Mouse (Mus musculus): ENCODE measurements around the gene Ascc1. TPM values are rescaled to one million over a fixed set of nuclear protein-coding genes. Genes with fewer than 3 reads are reported as not detected.
A peak's percentile ranks its signal among the peaks of the same experiment; 100 is the strongest.
"Not testable (repeated sequence)": the region's sequence is repeated elsewhere in the genome, so short reads cannot be mapped to it uniquely, and the experiment has no call there.

The Ascc1 gene
- total RNA-seq, 2 experiments from 2014 or later: 18.4 to 19.1 TPM

DNA sequence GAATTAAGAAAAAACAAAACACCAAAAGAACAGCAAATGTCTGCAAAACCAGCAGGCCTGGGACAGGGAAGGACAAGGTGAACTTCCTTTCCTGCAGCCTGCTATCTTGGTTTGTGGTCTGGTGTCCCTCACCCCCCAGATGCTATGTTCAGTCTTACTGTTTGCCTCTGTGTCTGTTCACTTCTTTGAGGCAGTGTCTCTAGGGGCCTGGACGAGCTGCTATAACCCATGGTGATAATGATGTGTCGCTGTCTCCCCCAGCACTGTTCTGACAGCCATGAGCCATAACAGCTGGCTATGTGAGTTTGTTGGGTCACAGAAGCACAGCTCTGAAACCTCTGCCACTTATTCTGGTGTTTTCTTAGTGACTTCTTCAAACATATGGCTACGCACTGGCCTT, 27.8 kb upstream of the Ascc1 start:
- DNase-seq (ENCODE audit: low spot score in 2 of 2): no peak

GRCm38 (mm10) chr10:59977141-59977540, 25.5 kb upstream of the Ascc1 start:
- no peak for DNase-seq (ENCODE audit: low spot score in 2 of 2)

GRCm38 (mm10) chr10:59977715-59978343, 24.8 kb upstream of the Ascc1 start:
- no peak for DNase-seq (ENCODE audit: low spot score in 2 of 2)

- DNase-seq (ENCODE audit: low spot score in 2 of 2): no peak
These were observed 24.2 kb upstream of the Ascc1 start for GRCm38 (mm10) chr10:59978401-59978800.

DNA sequence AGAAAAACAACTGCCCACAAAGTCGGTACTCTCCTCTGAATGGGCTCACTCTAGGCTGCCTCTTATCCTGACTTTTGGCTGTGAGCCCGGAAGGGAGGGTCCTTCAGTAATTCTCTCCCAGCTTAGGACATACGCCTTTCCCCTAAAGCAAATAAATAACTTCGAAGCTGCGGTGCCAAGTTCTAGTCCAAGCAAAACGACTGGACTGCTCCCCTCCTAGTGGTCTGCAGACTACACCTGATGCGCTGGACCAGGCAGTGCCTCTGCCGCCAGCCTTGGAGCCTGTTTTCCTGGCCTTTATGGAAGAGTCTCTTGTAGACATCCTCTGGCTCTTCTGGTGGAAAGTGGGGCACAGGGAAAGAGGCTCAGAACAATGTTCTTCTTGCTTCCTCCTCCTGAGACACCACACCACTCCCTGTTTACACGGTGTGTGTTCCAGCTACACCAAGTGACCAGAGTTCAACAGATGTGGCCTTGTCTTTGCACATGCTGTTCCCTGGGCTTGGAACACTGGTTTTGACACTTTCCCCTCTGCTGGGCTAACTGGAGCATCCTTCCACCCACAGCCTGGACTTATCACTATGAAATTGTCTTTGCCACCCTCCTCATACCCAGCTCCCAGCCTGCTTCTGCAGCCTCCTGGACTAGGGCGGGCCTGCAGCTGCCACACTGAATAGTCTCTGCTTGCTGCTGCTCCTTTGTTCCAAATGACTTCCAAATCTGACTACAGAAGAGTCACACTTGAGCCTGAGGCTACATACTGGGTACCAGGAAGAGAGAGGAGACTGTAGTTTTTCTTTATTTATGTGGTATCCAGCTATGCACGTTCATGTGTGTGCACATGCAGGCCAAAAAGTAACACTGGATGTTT, 23.5 kb upstream of the Ascc1 start:
- peak in 1 of 2 experiments; percentile 70 for DNase-seq (ENCODE audit: low spot score in 2 of 2)

DNA sequence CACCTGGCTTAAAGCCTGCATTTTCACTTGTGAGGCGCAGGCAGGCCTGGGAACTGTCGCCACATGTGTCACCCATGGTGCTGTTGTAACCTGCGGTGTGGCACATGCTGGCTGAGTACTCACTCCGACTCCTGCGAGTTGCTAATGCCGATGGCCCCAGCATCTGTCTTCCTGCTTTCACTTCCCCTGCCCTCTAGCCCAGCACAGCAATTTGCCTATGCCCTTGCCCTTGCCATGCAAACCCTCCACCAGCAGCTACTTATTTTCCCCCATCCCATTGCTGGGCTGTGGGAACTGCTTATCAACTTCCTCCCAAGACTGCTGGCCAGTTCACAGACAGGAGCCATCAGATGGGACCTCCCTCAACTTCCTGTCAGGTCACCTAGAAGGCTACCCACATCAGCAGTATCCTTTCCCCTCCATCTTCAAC, 21.8 kb upstream of the Ascc1 start:
- no peak for DNase-seq (ENCODE audit: low spot score in 2 of 2)

DNA sequence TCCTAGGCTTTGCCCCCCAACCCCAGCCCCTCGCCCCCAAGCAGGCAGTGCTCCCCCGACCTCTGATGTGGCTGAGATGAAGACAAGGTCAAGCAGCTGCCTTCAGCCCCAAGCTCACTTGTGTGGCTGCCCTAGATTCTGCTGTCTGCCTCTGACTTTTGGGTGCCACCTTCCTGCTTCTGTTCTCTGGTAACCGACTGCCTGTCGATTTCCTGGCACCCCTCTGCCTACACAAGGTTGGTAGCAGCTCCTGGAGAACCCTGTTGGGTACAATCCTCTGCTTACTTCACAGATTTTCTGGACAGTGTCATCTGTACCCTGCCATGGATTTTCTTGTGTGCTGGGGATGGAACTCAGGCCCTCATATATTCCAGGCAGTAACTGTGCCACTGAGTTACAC, 21.3 kb upstream of the Ascc1 start:
- no peak for DNase-seq (ENCODE audit: low spot score in 2 of 2)

GRCm38 (mm10) chr10:59981792-59982191, 20.8 kb upstream of the Ascc1 start:
- DNase-seq (ENCODE audit: low spot score in 2 of 2): no peak

GRCm38 (mm10) chr10:59982379-59982873, 20.2 kb upstream of the Ascc1 start:
- no peak for DNase-seq (ENCODE audit: low spot score in 2 of 2)

DNA sequence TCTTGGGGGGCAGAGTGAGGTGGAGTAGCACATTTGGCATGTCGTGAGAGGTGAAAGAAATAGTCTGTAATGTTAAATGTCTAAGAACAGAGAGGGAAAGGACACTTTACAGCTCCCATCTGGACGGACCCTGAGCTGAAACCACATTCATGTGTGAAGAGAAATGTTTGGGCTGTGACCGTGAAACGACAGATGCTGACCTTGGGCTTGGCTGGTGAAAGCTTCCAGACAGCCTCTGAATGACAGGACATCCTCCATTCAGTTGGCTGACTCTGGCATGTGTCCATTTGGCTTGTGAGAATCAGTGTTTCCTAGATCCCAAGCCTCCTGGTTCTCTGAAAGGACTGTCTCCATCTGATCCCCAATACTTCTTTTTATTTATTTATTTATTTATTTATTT, 14.6 kb upstream of the Ascc1 start:
- no peak for DNase-seq (ENCODE audit: low spot score in 2 of 2)

DNA sequence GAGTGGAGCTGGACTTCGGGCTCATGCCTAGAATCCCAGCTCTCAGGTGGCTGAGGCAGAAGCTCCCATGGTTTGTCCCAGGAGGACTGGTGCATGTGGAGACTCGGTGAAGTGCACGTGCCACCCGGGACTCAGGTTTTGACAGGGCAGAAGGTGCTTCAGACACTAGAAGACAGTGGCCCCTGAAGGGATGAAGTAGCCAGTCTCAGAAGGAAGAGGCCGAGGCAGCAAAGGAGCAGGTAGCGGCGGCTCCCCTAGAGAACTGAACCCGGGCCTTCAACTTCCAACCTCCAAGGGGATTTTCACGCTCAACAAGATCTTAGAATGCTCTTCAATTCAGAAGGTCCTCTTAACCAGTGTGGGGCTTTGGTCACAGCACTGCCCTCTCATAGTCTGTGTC, 12.2 kb upstream of the Ascc1 start:
- no peak for DNase-seq (ENCODE audit: low spot score in 2 of 2)

DNA sequence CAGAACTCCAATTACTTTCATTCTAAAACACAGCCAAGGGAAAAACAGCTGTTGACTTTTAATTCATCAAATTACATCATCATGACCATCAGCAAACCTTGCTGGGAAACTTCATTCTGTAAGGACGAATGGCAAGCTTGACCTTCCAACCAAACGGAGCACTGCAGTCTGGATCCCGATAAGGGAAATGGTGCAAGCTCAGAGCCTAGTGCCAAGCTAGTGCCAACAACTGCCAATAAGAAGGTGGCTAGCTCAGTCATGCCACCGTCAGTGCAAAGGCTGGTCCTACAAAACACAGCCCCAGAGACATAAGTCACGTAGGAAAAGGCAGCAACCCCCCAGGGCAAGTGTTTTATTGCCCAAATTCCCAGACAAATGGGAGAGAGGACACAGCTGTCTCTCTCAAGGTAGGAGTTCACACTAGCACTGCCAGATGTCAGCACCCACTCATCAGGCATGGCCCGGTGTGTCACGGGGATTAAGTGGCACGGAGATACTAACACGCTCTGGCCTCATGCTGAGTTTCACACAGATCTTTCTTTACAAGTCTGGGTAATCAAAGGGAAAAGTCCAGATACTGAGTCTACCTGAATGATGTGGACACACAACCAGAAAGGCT, 11.2 kb upstream of the Ascc1 start:
- no peak for DNase-seq (ENCODE audit: low spot score in 2 of 2)

- DNase-seq (ENCODE audit: low spot score in 2 of 2): no peak
These were observed 10.6 kb upstream of the Ascc1 start for GRCm38 (mm10) chr10:59992024-59992423.

DNA sequence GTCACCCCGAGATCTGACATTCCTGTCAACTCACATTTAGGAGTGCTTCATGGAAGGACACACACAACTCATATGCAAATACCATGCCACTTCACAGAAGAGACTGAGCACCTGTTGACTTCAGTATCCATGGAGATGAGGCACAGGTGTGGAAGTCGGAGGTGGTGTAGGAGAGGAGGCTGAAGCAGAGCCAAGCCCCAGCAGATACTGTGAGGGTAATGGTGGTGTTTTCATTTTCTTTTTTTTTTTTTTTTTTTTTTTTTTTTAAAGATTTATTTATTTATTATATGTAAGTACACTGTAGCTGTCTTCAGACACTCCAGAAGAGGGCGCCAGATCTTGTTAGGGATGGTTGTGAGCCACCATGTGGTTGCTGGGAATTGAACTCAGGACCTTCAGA, 8.8 kb upstream of the Ascc1 start:
- not testable (repeated sequence) for DNase-seq (ENCODE audit: low spot score in 2 of 2)

DNA sequence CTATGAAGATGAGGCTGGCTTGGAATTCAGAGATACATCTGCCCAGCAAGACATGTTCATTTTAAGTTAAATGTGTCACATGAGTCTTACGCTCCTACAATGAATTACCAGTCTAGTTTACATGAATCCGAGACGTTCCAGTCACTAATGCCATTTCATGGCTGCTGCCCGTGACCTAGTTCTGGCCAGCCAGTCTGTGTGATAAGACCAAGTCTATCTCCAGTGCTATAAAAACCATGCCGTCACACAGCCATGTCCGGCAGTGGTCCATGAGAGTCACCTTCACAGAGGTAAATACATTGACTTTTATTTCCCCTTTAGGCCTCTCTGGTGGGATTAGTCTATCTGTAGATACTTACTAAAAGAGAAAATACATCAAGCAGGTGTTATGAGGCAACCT, 6.7 kb upstream of the Ascc1 start:
- no peak for DNase-seq (ENCODE audit: low spot score in 2 of 2)

DNA sequence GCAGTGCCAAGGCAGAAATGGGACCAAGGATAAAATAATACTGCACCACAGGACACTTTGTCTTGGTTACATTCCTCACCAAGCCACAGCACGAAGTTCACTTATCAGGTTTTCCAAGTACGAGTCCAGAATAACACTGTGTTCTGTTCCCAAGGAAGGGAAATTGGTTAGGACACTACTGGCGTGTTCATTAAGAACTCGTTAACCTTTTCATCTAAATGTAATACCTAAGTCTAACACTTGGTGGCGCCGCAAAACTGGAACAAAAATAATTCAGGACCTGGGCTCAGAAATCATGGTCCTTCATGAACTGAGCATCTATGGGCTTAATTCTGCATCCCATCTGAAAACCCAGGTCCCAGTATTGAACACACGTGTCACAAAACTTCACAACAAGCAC, 5.0 kb upstream of the Ascc1 start:
- DNase-seq (ENCODE audit: low spot score in 2 of 2): peak; percentile 35 to 89

DNA sequence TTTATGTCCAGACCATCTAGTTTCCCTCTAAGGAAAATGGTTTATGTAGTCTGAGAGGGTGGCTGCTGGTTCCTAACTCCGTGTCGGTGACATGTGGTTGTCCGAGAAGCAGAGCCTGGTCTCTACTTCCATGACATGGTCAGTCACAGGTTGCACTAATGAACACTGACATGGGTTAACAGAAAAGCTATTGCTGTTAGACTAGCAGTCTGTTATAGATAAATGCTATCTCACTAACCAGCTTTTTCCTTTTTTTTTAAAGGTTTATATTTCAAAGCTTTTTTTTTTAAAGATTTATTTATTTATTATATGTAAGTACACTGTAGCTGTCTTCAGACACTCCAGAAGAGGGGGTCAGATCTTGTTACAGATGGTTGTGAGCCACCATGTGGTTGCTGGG, 3.5 kb upstream of the Ascc1 start:
- DNase-seq (ENCODE audit: low spot score in 2 of 2): no peak

DNA sequence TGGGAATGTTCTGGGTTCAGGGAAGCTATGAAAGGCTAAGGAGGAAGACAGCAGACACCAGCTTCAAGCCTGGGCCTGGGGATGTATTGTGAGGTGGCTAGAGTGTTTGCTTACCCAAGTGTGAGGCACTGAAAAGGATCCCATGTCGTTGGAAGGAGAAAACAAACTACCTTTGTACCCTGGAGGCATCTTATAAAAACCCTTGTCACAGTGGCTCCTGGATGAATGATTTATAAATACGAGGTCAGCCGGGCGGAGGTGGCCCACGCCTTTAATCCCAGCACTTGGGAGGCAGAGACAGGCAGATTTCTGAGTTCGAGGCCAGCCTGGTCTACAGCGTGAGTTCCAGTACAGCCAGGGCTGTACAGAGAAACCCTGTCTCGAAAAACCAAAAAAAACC, 942 bp upstream of the Ascc1 start:
- not testable (repeated sequence) for DNase-seq (ENCODE audit: low spot score in 2 of 2)

- no peak for DNase-seq (ENCODE audit: low spot score in 2 of 2)
These were observed 402 bp upstream of the Ascc1 start for GRCm38 (mm10) chr10:60002203-60002602.

DNA sequence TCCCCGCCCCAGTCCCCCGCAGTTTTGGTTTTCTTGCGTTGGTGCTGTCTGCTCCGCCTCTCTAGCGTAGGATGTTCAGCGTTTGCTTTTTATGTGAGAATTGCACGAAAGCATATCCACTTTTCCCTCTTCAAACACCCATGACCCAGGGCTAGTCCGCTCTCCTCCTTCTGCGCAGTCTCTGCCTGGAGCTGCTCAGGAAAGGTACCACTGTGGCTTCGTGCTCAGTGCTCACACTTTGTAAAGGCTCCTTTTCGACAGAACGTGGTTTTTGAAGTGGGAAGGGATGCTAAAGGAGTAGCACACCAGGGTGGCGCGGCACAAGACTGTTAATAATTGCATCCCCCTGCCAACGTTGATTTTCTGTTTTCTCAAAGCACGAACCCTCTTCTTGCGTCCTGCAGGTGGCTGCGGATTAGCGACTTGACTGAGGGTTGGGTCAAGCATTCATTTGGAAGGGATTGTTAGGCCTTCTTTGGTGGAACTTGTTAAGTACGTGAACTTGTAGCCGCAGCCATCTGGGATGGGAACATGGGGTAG, 678 bp downstream of the Ascc1 start:
- peak in 1 of 2 experiments; percentile 52 for DNase-seq (ENCODE audit: low spot score in 2 of 2)

GRCm38 (mm10) chr10:60003847-60004246, 1.2 kb downstream of the Ascc1 start:
- DNase-seq (ENCODE audit: low spot score in 2 of 2): no peak

DNA sequence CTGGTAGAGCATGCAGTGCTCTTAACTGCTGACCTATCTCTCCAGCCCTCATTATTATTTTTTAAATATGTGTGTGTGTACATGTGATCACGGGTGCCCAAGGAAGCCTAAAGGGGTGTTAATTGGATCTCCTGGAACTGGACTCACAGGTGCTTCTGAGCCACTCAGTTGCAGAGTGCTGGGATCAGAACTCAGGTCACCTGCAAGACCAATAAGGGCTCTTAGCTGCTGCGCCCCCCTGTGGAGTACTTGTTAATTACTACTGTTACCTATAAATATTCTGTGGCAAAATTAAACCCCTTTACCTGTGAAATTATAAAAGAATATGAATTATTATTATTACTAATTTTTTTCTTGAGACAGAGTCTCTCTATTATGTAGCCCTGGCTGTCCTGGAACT, 2.7 kb downstream of the Ascc1 start:
- no peak for DNase-seq (ENCODE audit: low spot score in 2 of 2)

All from layer of hippocampus, postnatal 14 days (tissue).